ENCODE assay signal across 9 mouse cellular contexts in the genomic region with DNA sequence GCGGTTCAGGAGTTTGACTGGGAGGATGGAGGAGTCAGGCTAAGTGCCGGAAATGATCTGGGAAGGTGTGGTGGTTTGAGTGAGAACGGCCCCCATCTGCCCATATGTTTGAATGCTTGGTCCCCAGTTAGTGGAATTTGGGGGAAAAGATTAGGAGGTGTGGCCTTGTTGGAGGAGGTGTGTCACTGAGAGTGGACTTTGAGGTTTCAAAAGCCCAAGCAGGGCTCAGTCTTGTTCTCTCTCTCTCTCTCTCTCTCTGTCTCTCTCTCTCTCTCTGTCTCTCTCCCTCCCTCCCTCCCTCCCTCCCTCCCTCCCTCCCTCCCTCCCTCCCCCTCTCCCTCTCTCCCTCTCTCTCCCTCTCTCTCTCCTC. TPM values are rescaled to one million over a fixed set of nuclear protein-coding genes. Genes with fewer than 3 reads are reported as not detected.
DNase-seq lines count a peak whose midpoint lies in the region; ATAC-seq and TF ChIP-seq lines count a peak whose summit lies in the region.
"Not testable (repeated sequence)": the region's sequence is repeated elsewhere in the genome, so short reads cannot be mapped to it uniquely, and the experiment has no call there.
"Had no signal": no experiment of that assay in that cellular context is flagged by ENCODE, and none has a peak within 500 bp of the region (broad histone marks: within the 10 kb centered on the region; RNA-seq: fewer than 3 reads in every experiment).

No protein-coding gene starts in this region.

- H3K36me3 ChIP-seq in embryonic facial prominence, embryonic 10.5 days (replicated peaks); forebrain, embryonic 14.5 days (ENCODE audit: control insufficient read depth, insufficient read depth, low read length); heart, postnatal 0 days (replicated peaks; ENCODE audit: control insufficient read depth, insufficient read depth, low read length); intestine, postnatal 0 days (ENCODE audit: control insufficient read depth, insufficient read depth); limb, embryonic 15.5 days; neural tube, embryonic 12.5 days: not testable (repeated sequence)

- peaks cover 51% of the 10 kb centered on the region for H3K4me1 ChIP-seq in embryonic facial prominence, embryonic 10.5 days
- not testable (repeated sequence) for H3K4me1 ChIP-seq in forebrain, embryonic 14.5 days (ENCODE audit: control insufficient read depth, insufficient read depth, low read length); heart, postnatal 0 days (ENCODE audit: control insufficient read depth, insufficient read depth); intestine, postnatal 0 days (replicated peaks; ENCODE audit: control insufficient read depth, insufficient read depth, low read length); lung, adult 2 months (ENCODE audit: control insufficient read depth, insufficient read depth, low read length); neural tube, embryonic 12.5 days
- peaks cover 14% of the 10 kb centered on the region; the same call in 1 of the 2 replicates for H3K4me1 ChIP-seq in limb, embryonic 15.5 days

- not testable (repeated sequence) for ATAC-seq in forebrain, embryonic 14.5 days; heart, postnatal 0 days (ENCODE audit: insufficient read depth, low read depth); limb, embryonic 15.5 days (ENCODE audit: insufficient number of reproducible peaks, low FRiP score, low TSS enrichment, low read depth); neural tube, embryonic 12.5 days (ENCODE audit: low FRiP score, low read depth)
- ATAC-seq in intestine, postnatal 0 days = peak; percentile 39

- not testable (repeated sequence) for TF ChIP-seq EP300 in heart, postnatal 0 days (IDR thresholded peaks at IDR 0.05; ENCODE audit: low read depth)

- WGBS in embryonic facial prominence, embryonic 10.5 days = 34% methylated on average over 3 of the region's 3 CpGs
- 49% methylated on average over 3 of the region's 3 CpGs for WGBS in forebrain, embryonic 14.5 days
- WGBS in heart, postnatal 0 days = 33% methylated on average over 3 of the region's 3 CpGs
- WGBS in intestine, postnatal 0 days = 48% methylated on average over 3 of the region's 3 CpGs
- 41% methylated on average over 3 of the region's 3 CpGs for WGBS in limb, embryonic 15.5 days
- 45% methylated on average over 3 of the region's 3 CpGs for WGBS in lung, adult 2 months
- 67% methylated on average over 3 of the region's 3 CpGs for WGBS in neural tube, embryonic 12.5 days

- H3K9ac ChIP-seq in forebrain, embryonic 14.5 days (ENCODE audit: low read length); heart, postnatal 0 days (replicated peaks; ENCODE audit: low read depth, low read length); limb, embryonic 15.5 days; neural tube, embryonic 12.5 days: not testable (repeated sequence)
- peak overlapping the region; percentile 22; the same call in 1 of the 2 replicates for H3K9ac ChIP-seq in intestine, postnatal 0 days (ENCODE audit: low read depth, low read length)

- H3K9me3 ChIP-seq in embryonic facial prominence, embryonic 10.5 days; forebrain, embryonic 14.5 days (replicated peaks; ENCODE audit: control insufficient read depth, low read length); heart, postnatal 0 days (replicated peaks; ENCODE audit: control insufficient read depth, low read length); intestine, postnatal 0 days (ENCODE audit: control insufficient read depth); limb, embryonic 15.5 days; neural tube, embryonic 12.5 days: not testable (repeated sequence)

- not testable (repeated sequence) for TF ChIP-seq CTCF in heart, postnatal 0 days (IDR thresholded peaks at IDR 0.05; ENCODE audit: low read depth); intestine, postnatal 0 days (IDR thresholded peaks at IDR 0.05; ENCODE audit: low read depth); lung, adult 2 months (IDR thresholded peaks at IDR 0.05; ENCODE audit: insufficient read depth, low read length)

- H3K4me3 ChIP-seq in embryonic facial prominence, embryonic 10.5 days = peak overlapping the region; percentile 33; the same call in 1 of the 2 replicates
- not testable (repeated sequence) for H3K4me3 ChIP-seq in forebrain, embryonic 14.5 days (ENCODE audit: low read depth, low read length); neural tube, embryonic 12.5 days
- peak overlapping the region; percentile 31 for H3K4me3 ChIP-seq in heart, postnatal 0 days (ENCODE audit: low read depth, low read length)
- H3K4me3 ChIP-seq in intestine, postnatal 0 days (ENCODE audit: low read depth, low read length) = peak overlapping the region; percentile 29
- peak overlapping the region; percentile 4; the same call in 1 of the 2 replicates for H3K4me3 ChIP-seq in limb, embryonic 15.5 days
- H3K4me3 ChIP-seq in lung, adult 2 months (replicated peaks; ENCODE audit: extremely low read depth, low read depth, low read length) = peak overlapping the region; percentile 17

- H3K27ac ChIP-seq in embryonic facial prominence, embryonic 10.5 days (replicated peaks) = peak overlapping the region; percentile 44; the same call in 1 of the 2 replicates
- H3K27ac ChIP-seq in forebrain, embryonic 14.5 days (ENCODE audit: low read depth, low read length); heart, postnatal 0 days (ENCODE audit: low read depth); intestine, postnatal 0 days (ENCODE audit: low read depth, low read length); limb, embryonic 15.5 days; neural tube, embryonic 12.5 days: not testable (repeated sequence)

- TF ChIP-seq POLR2A in lung, adult 2 months (IDR thresholded peaks at IDR 0.05; ENCODE audit: borderline replicate concordance, extremely low read depth, low read depth, low read length) = not testable (repeated sequence)

- not testable (repeated sequence) for DNase-seq in embryonic facial prominence, embryonic 10.5 days (ENCODE audit: low spot score); forebrain, embryonic 14.5 days (ENCODE audit: low spot score); heart, postnatal 0 days (ENCODE audit: low spot score); lung, adult 2 months

- peak overlapping the region; percentile 9; the same call in 1 of the 2 replicates for H3K4me2 ChIP-seq in forebrain, embryonic 14.5 days (ENCODE audit: low read length)
- H3K4me2 ChIP-seq in heart, postnatal 0 days (ENCODE audit: low read depth, low read length) = peak overlapping the region; percentile 44
- peak overlapping the region; percentile 63 for H3K4me2 ChIP-seq in intestine, postnatal 0 days (replicated peaks; ENCODE audit: low read depth)
- peak overlapping the region; percentile 25 for H3K4me2 ChIP-seq in limb, embryonic 15.5 days
- peak overlapping the region; percentile 30 for H3K4me2 ChIP-seq in neural tube, embryonic 12.5 days (replicated peaks)

- H3K27me3 ChIP-seq in embryonic facial prominence, embryonic 10.5 days (replicated peaks; ENCODE audit: low read depth, poor library complexity, severe bottlenecking); intestine, postnatal 0 days (replicated peaks; ENCODE audit: control insufficient read depth, insufficient read depth, low read length): not testable (repeated sequence)
- peaks cover 19% of the 10 kb centered on the region for H3K27me3 ChIP-seq in forebrain, embryonic 14.5 days (replicated peaks; ENCODE audit: control insufficient read depth, insufficient read depth, low read length)
- peaks cover 21% of the 10 kb centered on the region for H3K27me3 ChIP-seq in heart, postnatal 0 days (ENCODE audit: control insufficient read depth, insufficient read depth, low read length)
- peaks cover 15% of the 10 kb centered on the region for H3K27me3 ChIP-seq in limb, embryonic 15.5 days
- H3K27me3 ChIP-seq in neural tube, embryonic 12.5 days (replicated peaks) = peaks cover 25% of the 10 kb centered on the region

RNA-seq across cellular contexts. Expression of a gene that starts 8.1 kb away (rescaled TPM):
- 8.1 and 11.0 TPM in 2 replicates for polyA plus RNA-seq in embryonic facial prominence, embryonic 10.5 days (2016; fragmentation: Nextera tagmentation; extraction: Ambion mirVana)
- 0.11 and 0.23 TPM in 2 replicates for polyA plus RNA-seq in forebrain, embryonic 14.5 days (2014; fragmentation: Nextera tagmentation; extraction: Ambion mirVana)
- 0.31 and 1.9 TPM in 2 replicates for total RNA-seq in heart, postnatal 0 days (2014; rRNA removed; ENCODE audit: low replicate concordance)
- polyA plus RNA-seq in heart, postnatal 0 days (2015; fragmentation: Nextera tagmentation; extraction: Ambion mirVana) = 0.14 and 0.25 TPM in 2 replicates
- 83.6 and 84.5 TPM in 2 replicates for polyA plus RNA-seq in intestine, postnatal 0 days (2015; fragmentation: Nextera tagmentation; extraction: Ambion mirVana)
- 16.8 and 19.1 TPM in 2 replicates for polyA plus RNA-seq in limb, embryonic 15.5 days (2015; fragmentation: Nextera tagmentation; extraction: Ambion mirVana)
- polyA plus RNA-seq in lung, adult 2 months (2012; rRNA removed) = 15.5 and 18.4 TPM in 2 replicates
- 1.8 and 2.9 TPM in 2 replicates for polyA plus RNA-seq in neural tube, embryonic 12.5 days (2016; fragmentation: Nextera tagmentation; extraction: Ambion mirVana)
- total RNA-seq: megakaryocyte-erythroid progenitor cell, adult 5-6 weeks; neutrophil, adult 5-6 weeks had no signal

RNA-seq across cellular contexts. Expression of a gene that starts 46.5 kb away (rescaled TPM):
- polyA plus RNA-seq in embryonic facial prominence, embryonic 10.5 days (2016; fragmentation: Nextera tagmentation; extraction: Ambion mirVana) = 6.7 and 6.9 TPM in 2 replicates
- polyA plus RNA-seq in forebrain, embryonic 14.5 days (2014; fragmentation: Nextera tagmentation; extraction: Ambion mirVana) = 4.7 and 6.7 TPM in 2 replicates
- total RNA-seq in heart, postnatal 0 days (2014; rRNA removed; ENCODE audit: low replicate concordance) = 20.5 and 20.8 TPM in 2 replicates
- polyA plus RNA-seq in heart, postnatal 0 days (2015; fragmentation: Nextera tagmentation; extraction: Ambion mirVana) = 7.4 and 7.9 TPM in 2 replicates
- polyA plus RNA-seq in intestine, postnatal 0 days (2015; fragmentation: Nextera tagmentation; extraction: Ambion mirVana) = 3.3 and 3.7 TPM in 2 replicates
- 17.3 and 18.2 TPM in 2 replicates for polyA plus RNA-seq in limb, embryonic 15.5 days (2015; fragmentation: Nextera tagmentation; extraction: Ambion mirVana)
- 39.2 and 41.8 TPM in 2 replicates for polyA plus RNA-seq in lung, adult 2 months (2012; rRNA removed)
- polyA plus RNA-seq in neural tube, embryonic 12.5 days (2016; fragmentation: Nextera tagmentation; extraction: Ambion mirVana) = 14.3 and 14.5 TPM in 2 replicates

Comparison
In these comparisons a context has a peak if more than half of its experiments do, and no peak if none do; other contexts are left out.
1. H3K4me2 ChIP-seq: peak in every context shown above with its lines; median percentile 63 in intestine, postnatal 0 days; 44 in heart, postnatal 0 days; 30 in neural tube, embryonic 12.5 days; 25 in limb, embryonic 15.5 days; 9 in forebrain, embryonic 14.5 days.